Mouse (Mus musculus) erythroblast, embryonic 14.5 days (primary cell): ENCODE data around the gene Slc4a7.

ENCODE experiments used
- GATA1 ChIP-seq: IDR thresholded peaks from 2 replicates; pipeline ENCODE4 v1.6.1; 2012; ENCODE audit warnings: low read length, inconsistent platforms, mixed read lengths
- TAL1 ChIP-seq: IDR thresholded peaks from 3 replicates; pipeline ENCODE4 v1.6.1; 2012; ENCODE audit warnings: low read length, inconsistent platforms, mixed read lengths

DNA sequence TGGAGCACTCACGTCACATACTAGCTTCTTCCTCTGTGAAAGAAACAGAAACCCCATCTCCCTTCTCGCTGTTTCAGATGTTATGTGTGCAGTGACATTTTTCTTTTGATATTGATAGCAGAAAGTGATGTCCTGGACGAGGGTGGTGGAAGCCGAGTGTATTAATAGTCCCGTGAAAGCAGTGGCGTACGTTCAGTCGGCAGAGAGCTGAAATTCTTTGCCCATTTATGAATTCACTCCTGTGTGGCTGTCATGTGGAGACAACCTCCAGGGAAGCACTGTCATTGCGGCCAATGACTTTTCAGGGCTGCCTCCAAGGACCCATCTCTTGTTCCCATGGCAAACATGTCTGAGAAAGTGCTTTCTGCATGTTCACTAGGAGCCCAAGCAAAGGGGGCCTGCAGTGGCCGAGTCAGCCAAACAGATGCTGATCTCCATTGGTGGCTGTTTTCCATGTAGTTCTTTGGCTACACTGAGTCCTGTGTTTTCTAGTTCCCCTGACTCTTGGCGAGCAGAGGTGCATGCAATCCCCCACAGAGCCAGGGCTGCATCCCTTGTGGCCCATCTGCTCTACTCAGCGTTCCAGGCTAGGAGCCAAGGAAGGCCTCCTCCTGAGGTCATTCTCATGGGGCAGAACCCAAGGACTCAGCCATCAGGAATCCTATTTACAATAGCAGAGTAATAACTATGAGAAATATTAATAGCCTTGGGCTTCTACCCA lies 130.6 kb downstream of the Slc4a7 start:
- TF ChIP-seq GATA1 (no peak), TAL1 (no peak)
